Mouse (Mus musculus) limb, embryonic 14.5 days (tissue): Measurements from ENCODE around the gene Rab4b. TPM values are rescaled to one million over a fixed set of nuclear protein-coding genes. Genes with fewer than 3 reads are reported as not detected.

ENCODE experiments used
- ATAC-seq: fragments of 200-750 bp; cut with Nextera tagmentation; 2 replicates; pipeline ENCODE4 v1.8.0; 2017; ENCODE audit warnings: low read depth, moderate number of reproducible peaks, moderate TSS enrichment; ENCODE audit not compliant: low FRiP score
- DNase-seq: peaks from one replicate; pipeline ENCODE4 v3.0.0-alpha.2; 2015; ENCODE audit warnings: low spot score
- H3K27ac ChIP-seq: fragments of 300-500 bp; sonication (generic); replicated peaks from 2 replicates; pipeline ENCODE4 v1.5.1; 2014; ENCODE audit warnings: low read depth, mild to moderate bottlenecking, low read length, moderate library complexity, mixed read lengths
- H3K27me3 ChIP-seq: fragments of 300-500 bp; sonication (generic); 2 replicates; pipeline ENCODE4 v1.6.1; 2014; ENCODE audit warnings: low read length, mixed read lengths; ENCODE audit not compliant: control insufficient read depth, insufficient read depth
- H3K36me3 ChIP-seq: fragments of 300-500 bp; sonication (generic); 2 replicates; pipeline ENCODE4 v1.6.1; 2014; ENCODE audit warnings: mild to moderate bottlenecking, low read length, moderate library complexity, mixed read lengths; ENCODE audit not compliant: control insufficient read depth, insufficient read depth
- H3K4me1 ChIP-seq: fragments of 300-500 bp; sonication (generic); 2 replicates; pipeline ENCODE4 v1.6.1; 2014; ENCODE audit warnings: antibody characterized with exemption, low read length, mixed read lengths; ENCODE audit not compliant: control insufficient read depth, insufficient read depth
- H3K4me2 ChIP-seq: fragments of 300-500 bp; sonication (generic); replicated peaks from 2 replicates; pipeline ENCODE4 v1.6.1; 2014; ENCODE audit warnings: low read depth, mild to moderate bottlenecking, low read length, moderate library complexity; ENCODE audit not compliant: severe bottlenecking
- H3K4me3 ChIP-seq: fragments of 300-500 bp; sonication (generic); replicated peaks from 2 replicates; pipeline ENCODE4 v1.5.1; 2014; ENCODE audit warnings: low read length
- H3K9ac ChIP-seq: fragments of 300-500 bp; sonication (generic); 2 replicates; pipeline ENCODE4 v1.6.1; 2014; ENCODE audit warnings: mild to moderate bottlenecking, low read depth, low read length, moderate library complexity; ENCODE audit not compliant: severe bottlenecking
- H3K9me3 ChIP-seq: fragments of 300-500 bp; sonication (generic); 2 replicates; pipeline ENCODE4 v1.6.1; 2016; ENCODE audit warnings: low read length; ENCODE audit not compliant: control insufficient read depth
- POLR2A ChIP-seq: fragments of 200-500 bp; IDR thresholded peaks from 2 replicates; pipeline ENCODE4 v1.8.0; 2012; ENCODE audit warnings: inconsistent platforms, mild to moderate bottlenecking, moderate library complexity, borderline replicate concordance; ENCODE audit not compliant: insufficient read depth, insufficient read length; ENCODE audit errors: extremely low read depth
- WGBS: fragments of 180-500 bp; shearing (Covaris S2); extraction: QIAGEN DNeasy Blood & Tissue Kit; methylation state at CpG from one replicate; pipeline ENCODE4 v1.1.7; 2014; 5-methylcytosine and 5-hydroxymethylcytosine counted together
- polyA plus RNA-seq, 2 experiments: library from polyadenylated mRNA; depleted of rRNA in 1 of 2; stranded (reverse) in 1 of 2; unstranded in 1 of 2; fragments of >200 nt; fragmentation: Nextera tagmentation in 1 of 2; extraction: Ambion mirVana in 1 of 2; gene quantifications; 2 replicates each; pipeline versions ENCODE4 v1.2.1 to v1.2.3; 2012 to 2014

Gene Rab4b
- polyA plus RNA-seq, 2 experiments, result 61.5 to 78.3 TPM

DNA sequence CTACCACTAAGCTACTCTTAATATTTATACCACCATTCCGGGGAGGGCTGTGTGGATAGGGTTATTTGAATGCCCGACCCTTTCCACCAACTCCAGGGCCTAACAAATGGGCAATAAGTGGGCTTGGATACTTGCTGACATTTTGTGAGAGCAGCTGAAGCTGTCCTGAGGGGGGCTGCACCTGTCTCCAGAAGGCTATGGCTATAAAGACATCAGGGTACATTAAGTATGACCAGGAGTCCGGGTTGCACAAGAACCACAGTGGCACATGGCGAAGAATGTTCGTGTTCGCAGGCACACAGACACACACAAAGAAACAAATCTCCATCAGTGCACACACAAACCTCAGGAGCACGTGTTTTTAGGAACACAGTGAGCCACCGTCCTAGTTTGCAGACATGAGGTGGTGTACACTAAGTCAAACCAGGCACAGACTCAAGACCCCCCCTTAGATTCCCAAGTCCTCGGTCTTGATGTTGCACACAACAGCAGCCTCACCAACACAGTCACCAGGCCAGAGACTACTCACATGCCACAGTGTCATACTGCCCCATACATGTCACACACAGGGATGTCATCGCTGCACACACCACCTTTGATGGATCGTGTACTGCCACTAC, 11.1 kb downstream of the Rab4b start:
- ATAC-seq (no peak), DNase-seq (no peak)
- H3K27me3 ChIP-seq, result no peaks in the 10 kb centered on the region
- peak overlapping the region; percentile 66 for H3K4me3 ChIP-seq
- H3K4me2 ChIP-seq, result peak overlapping the region; percentile 72
- no peaks in the 10 kb centered on the region for H3K9me3 ChIP-seq
- H3K9ac ChIP-seq, result peak overlapping the region; percentile 86; the same call in 1 of the 2 replicates
- H3K4me1 ChIP-seq, result peaks cover 29% of the 10 kb centered on the region
- no peak for TF ChIP-seq POLR2A
- H3K27ac ChIP-seq, result peak overlapping the region; percentile 92
- H3K36me3 ChIP-seq, result peaks cover 58% of the 10 kb centered on the region
- 76% methylated on average over 11 of the region's 11 CpGs for WGBS

DNA sequence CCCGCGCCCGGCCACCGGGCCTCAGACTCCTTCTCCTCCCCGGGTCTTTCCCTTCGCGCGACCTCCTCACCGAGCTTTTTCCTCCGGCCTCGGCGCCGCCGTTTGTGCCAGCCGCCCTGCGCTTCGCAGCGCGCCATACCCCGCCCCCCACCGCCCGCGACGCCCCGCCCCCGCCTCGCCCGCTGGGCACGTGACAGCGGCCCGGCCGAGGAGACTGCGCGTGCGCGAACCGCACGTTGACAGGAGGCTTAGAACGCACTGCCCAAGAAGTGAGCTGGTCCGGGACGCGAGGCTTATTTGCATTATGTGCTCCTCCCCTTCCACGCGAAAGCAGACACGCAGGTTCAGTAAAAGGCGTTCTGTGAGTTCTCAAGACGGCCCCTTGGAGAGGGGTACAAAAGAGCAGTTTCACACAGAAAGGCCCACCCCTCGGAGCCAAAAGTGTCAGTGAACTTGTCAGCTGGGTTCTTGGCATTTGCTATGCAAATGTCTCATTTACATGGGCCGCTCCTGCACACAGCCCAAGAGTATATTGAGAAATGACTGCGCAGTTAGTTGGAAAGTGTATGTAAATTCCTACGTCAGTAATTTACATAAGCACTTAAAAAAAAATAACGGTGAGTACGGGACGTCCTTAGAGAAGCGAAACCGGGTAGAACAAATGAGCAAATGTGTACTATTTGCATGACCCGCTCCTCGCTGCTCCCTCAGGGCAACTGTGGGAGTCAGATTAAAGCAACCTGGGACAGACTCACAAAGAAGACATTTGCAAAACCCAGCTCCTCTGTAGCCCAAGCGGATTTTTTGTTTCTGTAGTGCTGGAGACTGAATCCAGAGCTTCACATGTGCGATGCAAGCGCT, 11.9 kb downstream of the Rab4b start, which contains the start of gene Egln2:
Gene Egln2 (minus strand): TSS at position 189 of the 861 bp plus-strand sequence.
- Histone ChIP-seq H3K27ac (peak within 1 kb of the TSS; percentile 92), H3K36me3 (peaks cover 58% of the 10 kb centered on the region), H3K4me2 (peak within 1 kb of the TSS; percentile 72), H3K4me3 (peak within 1 kb of the TSS; percentile 66), H3K9me3 (no peaks in the 10 kb centered on the region), H3K27me3 (no peaks in the 10 kb centered on the region), H3K9ac (peak within 1 kb of the TSS; percentile 86), H3K4me1 (peaks cover 29% of the 10 kb centered on the region)
- WGBS, result 1% methylated on average over 44 of the region's 61 CpGs
- ATAC-seq, result peak; percentile 89
- peak; percentile 90 for DNase-seq
- TF ChIP-seq POLR2A, result no peak

DNA sequence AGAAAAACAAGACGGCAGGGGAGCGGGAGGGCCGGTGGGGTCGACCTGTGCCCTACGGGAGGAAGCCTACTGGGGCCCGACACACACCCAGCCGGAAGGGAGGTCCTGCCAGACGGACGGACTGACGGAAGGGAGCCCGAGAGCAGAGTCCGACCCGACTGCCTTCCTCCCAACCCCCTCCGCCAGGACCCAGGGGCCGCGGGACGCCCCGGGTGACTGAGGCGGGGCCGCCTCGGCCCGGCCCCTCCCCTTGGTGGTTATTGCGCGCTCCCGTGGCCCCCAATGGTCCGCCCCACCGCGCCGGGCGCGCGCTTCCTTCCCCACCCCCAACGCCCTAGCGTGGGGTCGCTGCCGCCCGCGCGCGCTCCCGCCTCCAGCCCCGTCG, 12.5 kb downstream of the Rab4b start:
- TF ChIP-seq POLR2A, result no peak
- Histone ChIP-seq H3K4me2 (peak overlapping the region; percentile 72), H3K27ac (peak overlapping the region; percentile 92), H3K36me3 (peaks cover 54% of the 10 kb centered on the region), H3K4me1 (peaks cover 29% of the 10 kb centered on the region), H3K4me3 (peak overlapping the region; percentile 66), H3K9me3 (no peaks in the 10 kb centered on the region), H3K27me3 (no peaks in the 10 kb centered on the region), H3K9ac (peak overlapping the region; percentile 86)
- WGBS, result 1% methylated on average over 27 of the region's 43 CpGs
- DNase-seq (peak; percentile 87), ATAC-seq (peak; percentile 84)

DNA sequence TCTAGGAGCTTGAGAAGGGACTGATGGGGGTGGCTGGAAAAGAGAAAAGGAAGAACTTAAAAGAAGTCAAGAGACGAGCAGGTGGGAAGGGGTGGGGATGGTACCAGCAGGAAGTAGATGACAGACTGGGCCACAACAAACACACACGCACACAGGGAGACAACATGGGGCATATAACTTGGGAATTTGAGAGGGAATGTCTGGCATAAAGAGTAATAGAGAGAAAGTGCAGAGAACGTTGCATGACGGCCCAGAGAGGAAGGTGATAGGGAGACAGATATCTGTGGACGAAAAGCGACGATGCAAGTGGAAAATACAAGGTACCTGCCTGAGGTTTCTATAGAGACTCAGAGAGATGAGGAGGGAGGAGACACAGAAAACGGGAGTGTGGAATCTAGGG, 13.0 kb downstream of the Rab4b start:
- ATAC-seq, result no peak
- WGBS, result 4% methylated on average over 8 of the region's 8 CpGs

DNA sequence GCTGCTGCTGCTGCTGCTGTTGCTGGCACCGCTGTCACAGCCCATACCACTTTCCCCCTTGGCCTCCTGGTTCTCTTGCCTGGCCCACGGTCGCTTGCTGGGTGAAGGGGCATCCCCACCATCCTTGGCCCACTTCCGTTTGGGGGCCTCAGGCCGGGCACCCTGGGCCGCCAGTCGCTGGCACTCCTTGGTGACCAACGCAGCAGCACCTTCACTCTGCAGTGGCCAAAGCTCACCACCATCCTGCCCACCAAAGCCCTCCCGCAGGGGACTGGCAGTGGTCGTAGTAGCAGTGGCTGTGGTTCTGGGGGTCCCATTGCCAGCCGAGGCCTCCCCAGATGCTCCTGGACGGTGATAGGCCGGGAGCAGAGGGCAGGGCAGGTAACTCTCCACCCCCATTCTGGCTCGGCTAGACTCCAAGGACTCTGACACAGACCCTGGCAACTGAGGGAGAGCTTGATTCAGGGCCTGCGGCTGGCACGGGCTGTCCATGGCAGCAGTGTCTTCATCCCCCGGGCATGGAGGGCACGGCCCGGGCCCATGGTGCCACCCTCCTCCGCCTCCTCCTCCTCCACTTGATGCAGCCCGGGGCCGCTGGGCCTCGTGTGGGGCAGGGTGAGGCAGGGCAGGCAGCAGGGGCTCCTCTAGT, 13.6 kb downstream of the Rab4b start:
- Histone ChIP-seq H3K4me1 (peaks cover 29% of the 10 kb centered on the region), H3K9me3 (no peaks in the 10 kb centered on the region), H3K27me3 (no peaks in the 10 kb centered on the region), H3K36me3 (peaks cover 52% of the 10 kb centered on the region), H3K4me2 (peak overlapping the region; percentile 72), H3K27ac (no peak overlapping the region), H3K9ac (peak overlapping the region; percentile 86), H3K4me3 (peak overlapping the region; percentile 66)
- 74% methylated on average over 23 of the region's 23 CpGs for WGBS
- TF ChIP-seq POLR2A, result no peak
- no peak for DNase-seq
- no peak for ATAC-seq

More for the DNA sequence above, 13.0 kb downstream of the Rab4b start:
- peaks cover 54% of the 10 kb centered on the region for H3K36me3 ChIP-seq
- no peak for DNase-seq
- H3K4me2 ChIP-seq, result peak overlapping the region; percentile 72
- H3K4me3 ChIP-seq, result peak overlapping the region; percentile 66
- no peak for TF ChIP-seq POLR2A
- H3K4me1 ChIP-seq, result peaks cover 29% of the 10 kb centered on the region
- H3K27ac ChIP-seq, result peak overlapping the region; percentile 92
- peak overlapping the region; percentile 86 for H3K9ac ChIP-seq
- H3K9me3 ChIP-seq, result no peaks in the 10 kb centered on the region
- no peaks in the 10 kb centered on the region for H3K27me3 ChIP-seq
